Mouse (Mus musculus): ENCODE data around the gene Rps18. TPM values are rescaled to one million over a fixed set of nuclear protein-coding genes. Genes with fewer than 3 reads are reported as not detected.
A peak's percentile ranks its signal among the peaks of the same experiment; 100 is the strongest.

Rps18 gene
- total and polyA plus RNA-seq, 2 experiments from 2014 or later: 876 to 1,357 TPM

DNA sequence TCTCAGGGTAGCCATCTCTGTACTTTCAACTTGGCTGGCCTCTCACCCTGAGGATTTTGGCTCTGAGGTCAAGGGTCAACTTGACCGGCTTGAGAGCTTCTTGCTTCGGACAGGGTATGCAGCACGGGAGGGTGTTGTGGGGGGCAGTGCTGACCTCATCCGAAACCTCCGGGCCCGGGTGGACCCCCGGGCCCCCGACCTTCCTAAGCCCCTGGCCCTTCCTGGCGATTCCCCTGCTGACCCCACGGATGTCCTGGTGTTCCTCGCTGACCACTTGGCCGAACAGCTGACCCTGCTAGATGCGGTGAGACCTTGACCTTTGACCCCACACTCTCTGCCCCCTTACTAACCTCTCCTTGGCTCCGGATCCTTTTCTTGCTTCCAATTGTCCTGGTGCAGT, 23.4 kb downstream of the Rps18 start:
- TF ChIP-seq CTCF (IDR thresholded peaks at IDR 0.05; ENCODE audit: low read depth): no peak
- Histone ChIP-seq H3K27me3 (ENCODE audit: insufficient read depth, low read length) (no peaks in the 10 kb centered on the region), H3K9ac (no peak overlapping the region), H3K4me3 (ENCODE audit: low read depth, low read length) (no peak overlapping the region), H3K4me1 (ENCODE audit: insufficient read depth) (peaks cover 3% of the 10 kb centered on the region; the same call in 1 of the 2 replicates), H3K27ac (ENCODE audit: low read depth, low read length) (no peak overlapping the region), H3K4me2 (ENCODE audit: low read depth) (no peak overlapping the region), H3K36me3 (ENCODE audit: insufficient read depth) (peaks cover 30% of the 10 kb centered on the region), H3K9me3 (ENCODE audit: low read length) (no peaks in the 10 kb centered on the region)
- DNase-seq: no peak
- WGBS: 91% methylated on average over 13 of the region's 14 CpGs
- ATAC-seq: no peak

DNA sequence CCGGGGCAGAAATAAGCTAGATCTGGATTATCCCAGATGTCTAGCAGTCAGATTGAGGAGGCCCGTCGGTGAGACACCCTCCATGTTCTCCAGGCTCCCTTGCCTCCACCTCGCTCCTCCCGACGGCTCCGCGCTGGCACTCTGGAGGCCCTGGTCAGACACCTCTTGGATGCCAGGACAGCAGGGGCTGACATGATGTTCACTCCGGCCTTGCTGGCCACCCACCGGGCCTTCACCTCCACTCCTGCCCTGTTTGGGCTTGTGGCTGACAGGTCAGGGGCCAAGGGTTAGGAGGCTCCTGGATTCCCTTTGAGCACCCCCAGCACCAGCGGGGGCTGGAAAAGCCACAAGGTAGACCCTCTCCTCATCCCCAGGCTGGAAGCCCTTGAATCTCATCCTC, 23.9 kb downstream of the Rps18 start:
- peaks cover 25% of the 10 kb centered on the region for H3K36me3 ChIP-seq (ENCODE audit: insufficient read depth)
- H3K4me1 ChIP-seq (ENCODE audit: insufficient read depth): peaks cover 3% of the 10 kb centered on the region; the same call in 1 of the 2 replicates
- H3K9me3 ChIP-seq (ENCODE audit: low read length): no peaks in the 10 kb centered on the region
- H3K4me2 ChIP-seq (ENCODE audit: low read depth): no peak overlapping the region
- H3K27me3 ChIP-seq (ENCODE audit: insufficient read depth, low read length): no peaks in the 10 kb centered on the region
- DNase-seq (no peak), ATAC-seq (no peak)
- no peak overlapping the region for H3K27ac ChIP-seq (ENCODE audit: low read depth, low read length)
- TF ChIP-seq CTCF (IDR thresholded peaks at IDR 0.05; ENCODE audit: low read depth): no peak
- H3K4me3 ChIP-seq (ENCODE audit: low read depth, low read length): no peak overlapping the region
- WGBS: 94% methylated on average over 11 of the region's 11 CpGs
- no peak overlapping the region for H3K9ac ChIP-seq

DNA sequence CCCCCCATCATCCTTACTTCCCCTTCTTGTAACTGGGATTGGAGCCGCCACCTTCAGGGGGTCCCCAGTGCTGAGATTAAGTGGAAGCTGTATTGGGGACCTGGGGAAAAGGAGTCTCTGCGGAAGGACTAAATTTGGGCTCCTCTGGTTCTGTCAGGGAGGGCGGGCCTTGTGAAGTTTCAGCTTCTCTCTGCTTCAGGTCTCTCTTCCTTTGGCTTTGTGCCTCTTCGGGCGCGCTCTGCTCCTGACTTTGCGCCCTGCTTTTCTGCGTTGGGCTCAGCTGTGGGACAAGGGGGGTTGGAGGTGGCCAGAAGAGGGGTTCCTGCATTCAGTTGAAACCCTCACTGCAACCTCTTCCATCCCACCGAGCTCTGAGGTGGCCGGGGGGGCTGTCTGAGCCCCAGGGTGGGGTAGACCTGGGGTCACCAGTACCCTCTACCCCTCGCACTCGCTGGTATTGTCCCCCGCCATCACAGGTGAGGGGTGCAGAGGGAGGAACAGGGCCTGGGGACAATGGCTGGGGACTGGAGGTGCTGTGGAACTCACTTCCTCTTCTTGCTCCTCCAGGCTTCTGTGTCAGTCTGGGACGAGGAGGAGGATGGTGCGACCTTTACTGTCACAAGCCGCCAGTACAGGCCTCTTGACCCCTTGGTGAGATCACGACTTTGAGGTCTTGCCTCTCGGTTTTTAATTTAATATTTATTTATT, 24.5 kb downstream of the Rps18 start:
- Histone ChIP-seq H3K4me1 (ENCODE audit: insufficient read depth) (peaks cover 3% of the 10 kb centered on the region; the same call in 1 of the 2 replicates), H3K9me3 (ENCODE audit: low read length) (no peaks in the 10 kb centered on the region), H3K9ac (peak overlapping the region; percentile 65; the same call in 1 of the 2 replicates), H3K27me3 (ENCODE audit: insufficient read depth, low read length) (no peaks in the 10 kb centered on the region), H3K4me3 (ENCODE audit: low read depth, low read length) (peak overlapping the region; percentile 66), H3K4me2 (ENCODE audit: low read depth) (peak overlapping the region; percentile 87), H3K36me3 (ENCODE audit: insufficient read depth) (peaks cover 20% of the 10 kb centered on the region; the same call in 1 of the 2 replicates), H3K27ac (ENCODE audit: low read depth, low read length) (no peak overlapping the region)
- ATAC-seq (no peak), DNase-seq (no peak)
- no peak for TF ChIP-seq CTCF (IDR thresholded peaks at IDR 0.05; ENCODE audit: low read depth)
- WGBS: 41% methylated on average over 18 of the region's 18 CpGs

DNA sequence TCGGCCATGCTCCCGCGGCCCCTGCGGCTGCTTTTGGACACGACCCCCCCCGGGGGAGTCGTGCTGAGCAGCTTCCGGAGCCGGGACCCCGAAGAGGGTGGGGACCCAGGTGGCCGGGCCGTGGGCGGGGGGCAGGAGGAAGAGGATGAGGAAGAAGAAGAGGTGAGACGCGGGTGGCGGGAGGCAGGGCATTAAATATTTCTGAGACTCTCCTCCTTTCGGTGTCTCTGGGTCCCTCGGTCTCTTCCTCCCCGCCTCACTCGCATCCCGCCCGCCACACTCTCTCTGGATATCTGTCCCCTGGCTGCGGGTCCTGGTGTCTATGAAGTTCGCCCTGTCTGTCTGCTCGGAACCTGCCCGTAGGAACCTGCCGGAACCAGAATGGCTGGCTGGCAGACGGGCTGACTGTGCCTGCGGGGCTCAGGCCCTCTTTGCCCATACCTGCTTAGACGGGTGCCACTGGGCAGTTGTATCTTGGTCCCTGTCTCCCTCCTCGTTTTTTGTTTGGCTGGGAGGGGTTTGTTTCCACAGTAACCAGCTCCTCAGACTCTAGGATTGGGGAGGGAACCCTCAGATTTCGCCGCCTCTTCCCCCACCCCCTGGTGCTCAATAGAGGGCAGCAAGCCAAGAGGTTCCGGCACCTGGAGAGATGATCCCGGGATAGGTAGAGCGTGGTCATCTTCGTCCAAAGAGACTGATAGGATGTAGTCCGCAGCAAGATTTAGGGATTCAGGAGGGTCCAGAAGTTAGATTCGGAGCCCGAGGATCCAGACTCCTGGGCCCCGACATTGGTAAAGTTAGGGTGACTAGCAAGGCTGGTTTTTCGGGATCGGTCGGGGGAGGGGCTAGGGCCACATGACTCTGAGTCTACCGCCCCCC, 25.3 kb downstream of the Rps18 start:
- H3K27me3 ChIP-seq (ENCODE audit: insufficient read depth, low read length): no peaks in the 10 kb centered on the region
- peak; percentile 9; the same call in 1 of the 2 replicates for TF ChIP-seq CTCF (IDR thresholded peaks at IDR 0.05; ENCODE audit: low read depth)
- ATAC-seq (no peak), DNase-seq (peak; percentile 43)
- H3K9me3 ChIP-seq (ENCODE audit: low read length): no peaks in the 10 kb centered on the region
- peak overlapping the region; percentile 65 for H3K9ac ChIP-seq
- peak overlapping the region; percentile 87 for H3K4me2 ChIP-seq (ENCODE audit: low read depth)
- under 1% methylated on average over 44 of the region's 45 CpGs for WGBS
- peaks cover 19% of the 10 kb centered on the region; the same call in 1 of the 2 replicates for H3K36me3 ChIP-seq (ENCODE audit: insufficient read depth)
- H3K27ac ChIP-seq (ENCODE audit: low read depth, low read length): peak overlapping the region; percentile 88
- peak overlapping the region; percentile 66 for H3K4me3 ChIP-seq (ENCODE audit: low read depth, low read length)
- peaks cover 3% of the 10 kb centered on the region; the same call in 1 of the 2 replicates for H3K4me1 ChIP-seq (ENCODE audit: insufficient read depth)

DNA sequence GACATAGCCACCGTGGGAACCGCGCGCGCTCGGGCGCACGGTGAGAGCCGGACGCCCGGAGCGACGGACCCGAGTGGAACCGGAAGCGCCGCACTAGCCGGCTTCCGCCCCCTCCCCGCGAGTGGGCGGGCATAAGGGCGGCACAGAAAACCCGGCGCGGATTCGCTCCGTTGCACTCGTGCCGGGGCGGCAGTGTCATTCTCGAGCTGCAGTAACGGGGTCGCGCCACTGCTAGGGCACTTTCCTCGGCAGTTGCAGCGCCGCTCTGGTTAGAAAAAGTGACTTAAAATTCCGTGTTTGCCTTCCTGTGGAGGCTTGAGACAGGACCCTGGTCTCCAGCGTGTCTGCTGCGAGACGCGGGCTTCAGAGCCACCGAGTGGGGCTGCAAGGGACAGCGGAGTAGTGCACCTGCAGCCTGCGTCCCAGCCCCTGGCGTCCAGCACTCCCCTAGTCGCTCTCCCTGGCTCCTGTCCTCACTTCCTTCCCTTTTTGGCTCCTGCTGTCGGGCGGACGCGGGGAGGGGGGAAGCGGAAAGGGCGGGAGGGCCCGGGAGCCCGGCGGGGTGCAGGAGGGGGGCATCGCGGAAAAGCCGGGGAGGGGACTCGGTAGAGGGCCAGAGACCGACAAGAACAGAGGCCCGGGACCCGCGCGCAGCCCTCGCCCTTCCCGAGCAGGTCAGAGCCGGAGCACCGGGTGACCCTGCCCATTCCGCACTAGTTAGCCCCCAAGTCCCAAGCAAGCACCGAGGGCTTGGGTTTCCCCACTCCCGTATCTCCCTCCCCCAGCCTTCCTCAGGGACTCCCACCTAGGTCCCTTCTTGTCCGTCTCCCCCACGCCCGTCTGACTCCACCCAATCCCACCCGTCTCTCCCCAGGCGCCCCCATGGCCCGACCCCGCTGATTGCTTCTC, 26.2 kb downstream of the Rps18 start, which contains the start of gene Rgl2:
Rgl2 (plus strand) TSS at position 173 of the 909 bp plus-strand sequence.
- Histone ChIP-seq H3K27ac (ENCODE audit: low read depth, low read length) (peak within 1 kb of the TSS; percentile 88), H3K4me2 (ENCODE audit: low read depth) (peak within 1 kb of the TSS; percentile 87), H3K36me3 (ENCODE audit: insufficient read depth) (peaks cover 14% of the 10 kb centered on the region; the same call in 1 of the 2 replicates), H3K9me3 (ENCODE audit: low read length) (no peaks in the 10 kb centered on the region), H3K4me3 (ENCODE audit: low read depth, low read length) (peak within 1 kb of the TSS; percentile 66), H3K4me1 (ENCODE audit: insufficient read depth) (peaks cover 3% of the 10 kb centered on the region; the same call in 1 of the 2 replicates), H3K9ac (peak within 1 kb of the TSS; percentile 65), H3K27me3 (ENCODE audit: insufficient read depth, low read length) (no peaks in the 10 kb centered on the region)
- DNase-seq (peak; percentile 98), ATAC-seq (peak; percentile 93)
- peak; percentile 70 for TF ChIP-seq CTCF (IDR thresholded peaks at IDR 0.05; ENCODE audit: low read depth)
- WGBS: 1% methylated on average over 78 of the region's 80 CpGs
